Mouse (Mus musculus) MEL (cell line): ENCODE data around the gene Depdc7.

Source experiments
- CTCF ChIP-seq, 3 experiments: IDR thresholded peaks in 2 of 3; conservative IDR thresholded peaks in 1 of 3; 2 replicates each; pipeline ENCODE4 v1.5.1; 2011 to 2012; ENCODE audit warnings: low read length in 3 of 3, low read depth in 2 of 3, mild to moderate bottlenecking in 2 of 3, improper control_type of control experiment in 1 of 3, inconsistent platforms in 1 of 3, mixed read lengths in 1 of 3, moderate library complexity in 1 of 3; ENCODE audit not compliant: control insufficient read depth in 1 of 3, insufficient read depth in 1 of 3, poor library complexity in 1 of 3, severe bottlenecking in 1 of 3
- ETS1 ChIP-seq: IDR thresholded peaks from 2 replicates; pipeline ENCODE4 v1.6.1; 2012; ENCODE audit warnings: low read depth, mild to moderate bottlenecking, inconsistent platforms, low read length, improper control_type of control experiment, moderate library complexity
- KAT2A ChIP-seq: conservative IDR thresholded peaks from 2 replicates; pipeline ENCODE4 v1.6.1; 2012; ENCODE audit warnings: low read depth, low read length, improper control_type of control experiment, inconsistent platforms
- MYC ChIP-seq: IDR thresholded peaks from 2 replicates; pipeline ENCODE4 v1.6.1; 2011; ENCODE audit warnings: low read depth, mild to moderate bottlenecking, low read length, improper control_type of control experiment, moderate library complexity
- POLR2A ChIP-seq, 2 experiments: IDR thresholded peaks; 2 replicates each; pipeline ENCODE4 v1.6.1; 2011 to 2012; ENCODE audit warnings: low read length in 2 of 2, mild to moderate bottlenecking in 2 of 2, control low read depth in 1 of 2, improper control_type of control experiment in 1 of 2, low read depth in 1 of 2, moderate library complexity in 1 of 2; ENCODE audit not compliant: control insufficient read depth in 1 of 2, insufficient read depth in 1 of 2, poor library complexity in 1 of 2
- POLR2AphosphoS5 ChIP-seq: IDR thresholded peaks from 2 replicates; pipeline ENCODE4 v1.6.1; 2012; ENCODE audit warnings: low read depth, borderline replicate concordance, mild to moderate bottlenecking, inconsistent platforms, low read length, moderate library complexity, mixed read lengths
- RAD21 ChIP-seq: IDR thresholded peaks from 2 replicates; pipeline ENCODE4 v1.6.1; 2011; ENCODE audit warnings: mild to moderate bottlenecking, low read depth, low read length, improper control_type of control experiment
- ZC3H11A ChIP-seq: IDR thresholded peaks from 2 replicates; pipeline ENCODE4 v1.6.1; 2012; ENCODE audit warnings: low read depth, mild to moderate bottlenecking, inconsistent platforms, low read length, improper control_type of control experiment
- ZMIZ1 ChIP-seq: IDR thresholded peaks from 2 replicates; pipeline ENCODE4 v1.6.1; 2012; ENCODE audit warnings: low read depth, mild to moderate bottlenecking, inconsistent platforms, low read length, improper control_type of control experiment, moderate library complexity

GRCm38 (mm10) chr2:104764018-104764417 is 21.3 kb upstream of the Depdc7 start:
- no peak for TF ChIP-seq ZMIZ1
- TF ChIP-seq RAD21, result no peak
- TF ChIP-seq ZC3H11A, result no peak
- no peak for TF ChIP-seq ETS1
- TF ChIP-seq CTCF (IDR thresholded peaks at IDR 0.05 in 2 of 3, conservative IDR thresholded peaks at IDR 0.05 in 1 of 3; ENCODE audit: control insufficient read depth in 1 of 3, insufficient read depth in 1 of 3, low read depth in 2 of 3, low read length in 3 of 3, poor library complexity in 1 of 3, severe bottlenecking in 1 of 3), result peak in 1 of 3 experiments; percentile 7; a peak in 1 of 6 replicates
- TF ChIP-seq POLR2A (IDR thresholded peaks at IDR 0.05; ENCODE audit: control insufficient read depth in 1 of 2, insufficient read depth in 1 of 2, low read depth in 1 of 2, low read length in 2 of 2, poor library complexity in 1 of 2), result no peak
- no peak for TF ChIP-seq KAT2A
- no peak for TF ChIP-seq MYC
- no peak for TF ChIP-seq POLR2AphosphoS5
